Mouse (Mus musculus) embryonic facial prominence, embryonic 11.5 days (tissue): ENCODE results near the gene Setx. TPM values are rescaled to one million over a fixed set of nuclear protein-coding genes. Genes with fewer than 3 reads are reported as not detected.

Experiments
- ATAC-seq: fragments of 200-750 bp; cut with Nextera tagmentation; replicated peaks from 2 replicates; pipeline ENCODE4 v1.8.0; 2017; ENCODE audit warnings: low read depth; ENCODE audit not compliant: insufficient number of reproducible peaks, low FRiP score, low TSS enrichment
- DNase-seq: peaks from one replicate; pipeline ENCODE4 v3.0.0-alpha.2; 2015; ENCODE audit warnings: low spot score
- H3K27ac ChIP-seq: fragments of 300-500 bp; sonication (generic); replicated peaks from 2 replicates; pipeline ENCODE4 v1.5.1; 2014; ENCODE audit warnings: mild to moderate bottlenecking, low read depth, low read length, control low read depth
- H3K27me3 ChIP-seq: fragments of 300-500 bp; sonication (generic); 2 replicates; pipeline ENCODE4 v1.6.1; 2014; ENCODE audit warnings: mild to moderate bottlenecking, low read length, moderate library complexity, mixed read lengths; ENCODE audit not compliant: control insufficient read depth, insufficient read depth
- H3K36me3 ChIP-seq: fragments of 300-500 bp; sonication (generic); replicated peaks from 2 replicates; pipeline ENCODE4 v1.6.1; 2014; ENCODE audit warnings: low read depth, mild to moderate bottlenecking, low read length, moderate library complexity, mixed read lengths; ENCODE audit not compliant: control insufficient read depth, insufficient read depth
- H3K4me1 ChIP-seq: fragments of 300-500 bp; sonication (generic); 2 replicates; pipeline ENCODE4 v1.6.1; 2014; ENCODE audit warnings: low read length, mixed read lengths; ENCODE audit not compliant: control insufficient read depth, insufficient read depth
- H3K4me2 ChIP-seq: fragments of 300-500 bp; sonication (generic); 2 replicates; pipeline ENCODE4 v1.6.1; 2014; ENCODE audit warnings: low read depth, mild to moderate bottlenecking, control low read depth, low read length, moderate library complexity
- H3K4me3 ChIP-seq: fragments of 300-500 bp; sonication (generic); 2 replicates; pipeline ENCODE4 v1.5.1; 2014; ENCODE audit warnings: low read depth, low read length, control low read depth
- H3K9ac ChIP-seq: fragments of 300-500 bp; sonication (generic); replicated peaks from 2 replicates; pipeline ENCODE4 v1.6.1; 2014; ENCODE audit warnings: mild to moderate bottlenecking, control low read depth, low read length
- H3K9me3 ChIP-seq: fragments of 300-500 bp; sonication (generic); replicated peaks from 2 replicates; pipeline ENCODE4 v1.6.1; 2016; ENCODE audit warnings: mild to moderate bottlenecking, low read length, inconsistent platforms, mixed read lengths; ENCODE audit not compliant: control insufficient read depth
- WGBS: fragments of 180-500 bp; shearing (Covaris S2); extraction: QIAGEN DNeasy Blood & Tissue Kit; methylation state at CpG from one replicate; pipeline ENCODE4 v1.1.7; 2014; 5-methylcytosine and 5-hydroxymethylcytosine counted together
- polyA plus RNA-seq: library from polyadenylated mRNA; unstranded; fragments of >200 nt; fragmentation: Nextera tagmentation; extraction: Ambion mirVana; gene quantifications from 2 replicates; pipeline ENCODE4 v1.2.1, GENCODE M21; 2014

Gene Setx
- polyA plus RNA-seq, 1 experiment from 2014 or later, result 10.4 TPM

GRCm38 (mm10) chr2:29179810-29180209 is 55.8 kb downstream of the Setx start:
- DNase-seq, result no peak
- Histone ChIP-seq H3K27me3 (no peaks in the 10 kb centered on the region), H3K4me1 (no peaks in the 10 kb centered on the region), H3K9me3 (no peaks in the 10 kb centered on the region), H3K36me3 (peaks cover 6% of the 10 kb centered on the region), H3K27ac (no peak overlapping the region), H3K9ac (no peak overlapping the region), H3K4me2 (no peak overlapping the region), H3K4me3 (no peak overlapping the region)
- 94% methylated on average over 4 of the region's 4 CpGs for WGBS
- no peak for ATAC-seq

GRCm38 (mm10) chr2:29181111-29181510 is 57.1 kb downstream of the Setx start:
- H3K36me3 ChIP-seq, result peaks cover 6% of the 10 kb centered on the region
- H3K9ac ChIP-seq, result no peak overlapping the region
- WGBS, result 79% methylated on average over 2 of the region's 2 CpGs
- no peaks in the 10 kb centered on the region for H3K9me3 ChIP-seq
- H3K27ac ChIP-seq, result no peak overlapping the region
- H3K4me1 ChIP-seq, result no peaks in the 10 kb centered on the region
- H3K4me3 ChIP-seq, result no peak overlapping the region
- DNase-seq (no peak), ATAC-seq (no peak)
- H3K4me2 ChIP-seq, result no peak overlapping the region
- H3K27me3 ChIP-seq, result no peaks in the 10 kb centered on the region

- no peak overlapping the region for H3K4me3 ChIP-seq
- peaks cover 6% of the 10 kb centered on the region for H3K36me3 ChIP-seq
- no peak overlapping the region for H3K27ac ChIP-seq
- no peaks in the 10 kb centered on the region for H3K9me3 ChIP-seq
- H3K4me1 ChIP-seq, result no peaks in the 10 kb centered on the region
- DNase-seq, result no peak
- no peak overlapping the region for H3K9ac ChIP-seq
- no peak overlapping the region for H3K4me2 ChIP-seq
- WGBS, result 76% methylated on average over 6 of the region's 6 CpGs
- no peaks in the 10 kb centered on the region for H3K27me3 ChIP-seq
- ATAC-seq, result no peak
These were observed 59.4 kb downstream of the Setx start for GRCm38 (mm10) chr2:29183266-29183924.

- no peaks in the 10 kb centered on the region for H3K4me1 ChIP-seq
- H3K4me3 ChIP-seq, result no peak overlapping the region
- no peak overlapping the region for H3K4me2 ChIP-seq
- DNase-seq, result no peak
- ATAC-seq, result no peak
- H3K36me3 ChIP-seq, result no peaks in the 10 kb centered on the region; the same call in 1 of the 2 replicates
- H3K9ac ChIP-seq, result no peak overlapping the region
- H3K27me3 ChIP-seq, result no peaks in the 10 kb centered on the region
- 42% methylated on average over 6 of the region's 6 CpGs for WGBS
- no peaks in the 10 kb centered on the region for H3K9me3 ChIP-seq
- H3K27ac ChIP-seq, result no peak overlapping the region
These were observed 62.2 kb downstream of the Setx start for GRCm38 (mm10) chr2:29186209-29186608.

- Histone ChIP-seq H3K27ac (no peak overlapping the region), H3K4me1 (no peaks in the 10 kb centered on the region), H3K36me3 (no peaks in the 10 kb centered on the region), H3K9me3 (no peaks in the 10 kb centered on the region), H3K27me3 (peaks cover 7% of the 10 kb centered on the region), H3K4me2 (no peak overlapping the region), H3K9ac (no peak overlapping the region), H3K4me3 (no peak overlapping the region)
- no peak for ATAC-seq
- DNase-seq, result no peak
- 87% methylated on average over 7 of the region's 7 CpGs for WGBS
These were observed 66.4 kb downstream of the Setx start for GRCm38 (mm10) chr2:29190392-29190791.

- Histone ChIP-seq H3K9me3 (no peaks in the 10 kb centered on the region), H3K27ac (no peak overlapping the region), H3K4me3 (no peak overlapping the region), H3K4me2 (no peak overlapping the region), H3K4me1 (no peaks in the 10 kb centered on the region), H3K27me3 (peaks cover 11% of the 10 kb centered on the region), H3K36me3 (no peaks in the 10 kb centered on the region), H3K9ac (no peak overlapping the region)
- DNase-seq (no peak), ATAC-seq (no peak; the same call in 1 of the 2 replicates)
- 76% methylated on average over 10 of the region's 10 CpGs for WGBS
These were observed 67.5 kb downstream of the Setx start for GRCm38 (mm10) chr2:29191216-29192215.

- Histone ChIP-seq H3K4me2 (no peak overlapping the region), H3K9me3 (no peaks in the 10 kb centered on the region), H3K36me3 (no peaks in the 10 kb centered on the region), H3K27me3 (peaks cover 11% of the 10 kb centered on the region), H3K4me3 (no peak overlapping the region), H3K9ac (no peak overlapping the region), H3K4me1 (no peaks in the 10 kb centered on the region), H3K27ac (no peak overlapping the region)
- DNase-seq (no peak), ATAC-seq (no peak)
- WGBS, result 83% methylated on average over 8 of the region's 8 CpGs
These were observed 68.8 kb downstream of the Setx start for GRCm38 (mm10) chr2:29192629-29193278.
